Mouse (Mus musculus): ENCODE measurements at regions not wholly inside any gene's neighbourhood (a gene's known extent, or its start where the extent isn't known, plus 50 kb on each side); places are given as distances from the start of the nearest gene placed in this dataset.

DNA sequence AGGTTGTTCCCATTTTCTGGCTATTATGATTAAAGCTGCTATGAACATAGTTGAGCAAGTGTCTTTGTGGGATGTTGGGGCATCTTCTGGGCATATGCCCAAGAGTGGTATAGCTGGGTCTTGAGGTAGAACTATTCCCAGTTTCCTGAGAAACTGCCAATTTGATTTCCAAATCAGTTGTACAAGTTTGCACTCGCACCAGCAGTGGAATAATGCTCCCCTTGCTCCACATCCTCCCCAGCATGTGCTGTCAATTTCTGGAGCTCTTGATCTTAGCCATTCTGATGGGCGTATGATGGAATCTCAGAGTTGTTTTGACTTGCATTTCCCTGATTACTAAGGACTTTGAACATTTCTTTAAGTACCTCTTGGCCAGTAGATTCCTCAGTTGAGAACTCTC, 57.2 kb upstream of the Otud4 start:
- TF ChIP-seq CTCF (IDR thresholded peaks at IDR 0.05; ENCODE audit: low read depth, low read length) (no peak), GATA1 (IDR thresholded peaks at IDR 0.05; ENCODE audit: borderline replicate concordance, low read length) (no peak), GATA2 (IDR thresholded peaks at IDR 0.05; ENCODE audit: borderline replicate concordance, low read depth, low read length) (no peak), TAL1 (conservative IDR thresholded peaks at IDR 0.05; ENCODE audit: low read depth, low read length) (no peak), POLR2AphosphoS5 (IDR thresholded peaks at IDR 0.05; ENCODE audit: insufficient replicate concordance, low read depth, low read length) (no peak)
